Mouse (Mus musculus) megakaryocyte, adult 5-6 weeks (primary cell): ENCODE measurements around the gene Tns3. TPM values are rescaled to one million over a fixed set of nuclear protein-coding genes. Genes with fewer than 3 reads are reported as not detected.
"Not testable (repeated sequence)": the region's sequence is repeated elsewhere in the genome, so short reads cannot be mapped to it uniquely, and the experiment has no call there.

Experiments used
- ATAC-seq: 2 replicates; pipeline ENCODE4 v1.8.0; 2016; ENCODE audit warnings: mild to moderate bottlenecking, inconsistent platforms; ENCODE audit not compliant: poor library complexity, severe bottlenecking
- total RNA-seq, 2 experiments: library from RNA; stranded (forward) in 1 of 2; stranded (reverse) in 1 of 2; fragments of 153-499, 151-499 nt in 1 of 2; fragments of 221-1000, 200-1000 nt in 1 of 2; gene quantifications; 2 replicates each; pipeline versions ENCODE4 v1.2.3 to v1.2.4; 2015 to 2017

Gene Tns3
- total RNA-seq, 2 experiments from 2014 or later, result 15.9 to 29.6 TPM

DNA sequence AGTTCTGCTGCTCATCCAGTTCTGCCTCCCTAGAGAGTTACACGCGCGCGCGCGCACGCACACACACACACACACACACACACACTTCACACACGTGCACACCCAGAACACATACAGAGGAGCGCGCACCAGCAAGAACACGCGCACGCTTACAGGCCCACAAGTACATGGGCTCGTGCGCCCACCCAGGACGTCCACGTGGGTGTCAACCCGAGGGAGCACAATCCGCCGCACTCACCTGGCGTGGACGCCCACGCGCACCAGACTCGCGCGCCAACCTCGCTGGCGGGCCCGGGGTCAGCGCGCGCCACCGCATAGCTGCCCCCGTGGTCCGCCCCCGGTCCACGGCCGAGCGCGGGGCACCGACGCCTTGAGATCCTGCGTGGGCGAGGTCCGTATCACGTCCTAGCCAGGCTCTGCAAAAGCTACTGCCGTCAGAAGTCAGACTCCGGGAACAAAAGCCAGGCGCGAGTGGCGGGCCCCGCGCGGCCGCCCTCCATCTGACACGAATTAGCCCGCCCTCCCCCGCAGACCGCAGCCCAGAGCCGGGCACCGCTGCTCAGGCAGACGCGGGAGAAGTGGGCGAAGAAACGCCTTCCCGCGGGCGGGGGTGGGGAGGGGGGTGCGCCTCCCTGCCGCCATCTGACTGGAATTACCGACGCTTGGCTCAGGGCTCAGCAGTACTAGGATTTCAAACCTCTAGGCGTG, 40.0 kb downstream of the Tns3 start:
- ATAC-seq, result peak; percentile 55

DNA sequence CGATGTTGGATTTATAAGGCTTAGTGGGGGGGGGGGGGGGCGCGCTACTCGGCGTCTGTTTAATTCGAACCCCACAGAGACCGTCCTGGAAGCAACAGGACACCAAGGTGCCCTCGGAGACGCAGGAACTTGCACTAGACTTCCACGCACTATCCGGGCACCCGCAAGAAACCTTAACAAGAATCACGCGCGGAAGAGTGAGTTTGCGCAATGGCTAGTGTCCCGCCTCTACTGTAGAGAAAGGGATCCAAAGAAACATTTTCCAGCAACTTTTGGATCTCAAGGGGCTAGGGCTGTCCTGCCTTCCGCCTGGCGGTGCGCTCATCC, 40.5 kb downstream of the Tns3 start:
- no peak for ATAC-seq

DNA sequence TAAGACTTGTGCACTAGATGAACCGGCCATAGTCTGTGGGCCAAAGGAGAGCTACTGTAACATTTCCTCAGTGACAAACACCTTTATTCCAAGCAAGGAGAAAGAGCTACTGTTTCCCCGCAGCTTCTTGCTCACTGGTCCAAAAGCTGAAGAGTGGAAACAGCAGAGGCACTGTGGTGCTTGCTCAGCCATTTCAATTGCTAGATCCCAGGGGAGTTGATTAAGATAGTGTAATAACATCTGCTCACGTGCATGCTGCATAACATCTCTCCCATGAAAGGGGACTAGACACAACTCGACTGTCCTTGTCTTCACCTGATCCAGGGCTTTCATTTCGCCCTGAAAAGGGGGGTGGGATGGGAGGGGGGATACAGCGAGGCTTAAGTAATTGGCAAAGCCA, 41.7 kb downstream of the Tns3 start:
- ATAC-seq, result no peak

DNA sequence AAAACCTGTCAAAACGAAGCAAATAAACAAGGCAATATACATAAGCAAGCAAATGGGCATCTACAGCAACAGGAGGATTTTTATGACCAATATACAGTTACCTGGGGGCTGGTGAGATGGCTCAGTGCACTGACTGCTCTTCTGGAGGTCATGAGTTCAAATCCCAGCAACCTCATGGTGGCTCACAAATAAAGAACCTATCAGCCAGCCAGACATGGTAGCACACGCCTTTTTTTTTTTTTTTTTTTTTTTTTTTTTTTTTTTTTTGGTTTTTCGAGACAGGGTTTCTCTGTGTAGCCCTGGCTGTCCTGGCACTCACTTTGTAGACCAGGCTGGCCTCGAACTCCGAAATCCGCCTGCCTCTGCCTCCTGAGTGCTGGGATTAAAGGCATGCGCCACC, 45.2 kb downstream of the Tns3 start:
- not testable (repeated sequence) for ATAC-seq

DNA sequence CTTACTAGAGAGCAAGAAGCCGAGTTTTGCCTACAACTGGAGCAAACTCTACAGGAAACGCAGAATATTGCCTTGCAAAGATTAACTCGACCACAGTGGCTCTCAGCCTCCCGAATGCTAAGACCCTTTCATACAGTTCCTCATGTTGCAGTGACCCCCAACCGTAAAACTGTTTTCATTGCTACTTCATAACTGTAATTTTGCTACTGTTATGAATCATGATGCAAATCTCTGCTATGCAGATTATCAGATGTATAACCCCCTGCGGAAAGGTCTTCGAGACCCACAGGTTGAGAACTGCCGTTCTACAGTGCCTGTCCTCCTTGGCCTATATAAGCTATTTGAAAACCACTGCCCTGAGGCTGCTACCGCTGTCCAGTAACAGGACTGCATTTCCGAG, 46.0 kb downstream of the Tns3 start:
- no peak for ATAC-seq

DNA sequence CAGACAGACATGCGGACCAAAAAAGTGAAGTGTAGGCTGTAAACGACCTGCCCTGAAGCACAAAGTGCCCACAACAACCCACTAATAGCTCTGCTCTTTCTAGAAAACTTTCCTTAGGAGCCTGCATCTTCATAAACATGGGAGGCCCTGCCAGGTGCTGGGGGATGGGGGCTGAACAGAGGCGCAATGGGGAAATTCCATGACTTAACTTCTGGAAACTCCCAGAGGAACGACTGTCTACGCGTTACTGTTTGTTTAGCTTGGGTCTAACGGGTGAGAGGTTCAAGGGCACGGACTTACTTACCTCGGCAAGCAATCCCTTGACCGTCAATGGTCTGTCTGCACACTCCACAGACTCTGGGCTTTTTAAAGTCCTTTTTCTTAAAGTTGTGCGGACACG, 48.9 kb downstream of the Tns3 start:
- no peak for ATAC-seq

DNA sequence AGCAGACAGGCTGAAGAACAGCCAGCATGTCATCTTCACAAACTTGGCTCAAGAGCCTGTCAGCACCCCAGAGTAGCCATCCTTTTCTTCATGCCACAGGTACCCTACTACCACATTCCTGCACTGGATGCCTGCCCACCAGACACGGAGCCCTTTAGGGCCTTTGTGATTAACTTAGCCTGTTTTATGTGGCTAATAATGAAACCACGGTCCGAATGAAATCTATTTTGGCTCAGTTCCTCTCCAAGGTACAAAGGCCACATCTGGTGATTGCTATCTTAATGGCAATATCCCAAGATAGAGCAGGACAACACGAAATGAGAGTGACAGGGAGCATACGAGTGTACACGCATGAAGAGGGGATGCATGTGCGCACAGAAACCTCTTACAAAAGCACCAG, 53.9 kb downstream of the Tns3 start:
- ATAC-seq, result no peak

DNA sequence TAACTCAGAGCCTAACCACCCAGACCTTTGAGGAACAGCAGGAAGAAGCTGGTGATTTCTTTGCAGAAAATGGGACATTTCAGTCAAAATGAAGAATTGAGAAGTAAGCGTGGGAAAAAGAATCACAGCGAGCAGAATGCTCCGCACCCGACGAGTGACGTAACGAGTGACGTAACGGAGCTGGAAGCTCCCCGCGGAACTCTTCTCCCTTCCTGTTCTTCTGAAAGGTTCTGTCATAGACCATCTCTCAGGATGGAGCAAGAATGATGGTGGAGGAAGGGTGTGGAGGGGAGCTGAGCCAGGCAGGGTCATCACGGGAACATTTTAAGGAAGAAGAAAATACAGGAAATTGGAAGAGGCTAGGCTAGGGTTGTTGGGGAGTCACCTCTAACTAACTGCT, 54.5 kb downstream of the Tns3 start:
- ATAC-seq, result peak; percentile 87

DNA sequence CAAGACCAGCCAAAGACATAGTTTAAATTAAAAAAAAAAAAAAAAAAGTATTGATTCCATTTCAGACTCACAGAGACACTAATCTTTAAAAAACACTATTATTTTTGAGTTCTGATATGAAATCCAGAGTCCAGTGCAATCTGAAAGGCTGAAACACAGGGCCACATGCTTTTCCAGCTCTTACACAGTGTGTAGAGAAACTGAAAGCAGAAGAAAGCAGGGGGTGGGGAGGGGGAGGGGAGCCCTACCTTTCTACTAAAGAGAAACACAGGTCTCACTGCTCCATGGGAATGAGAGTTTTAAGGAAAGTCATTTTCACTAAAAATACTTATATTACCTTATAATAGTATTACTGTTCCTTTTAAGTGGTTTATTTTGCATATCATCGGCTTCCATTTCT, 57.2 kb downstream of the Tns3 start:
- no peak for ATAC-seq

DNA sequence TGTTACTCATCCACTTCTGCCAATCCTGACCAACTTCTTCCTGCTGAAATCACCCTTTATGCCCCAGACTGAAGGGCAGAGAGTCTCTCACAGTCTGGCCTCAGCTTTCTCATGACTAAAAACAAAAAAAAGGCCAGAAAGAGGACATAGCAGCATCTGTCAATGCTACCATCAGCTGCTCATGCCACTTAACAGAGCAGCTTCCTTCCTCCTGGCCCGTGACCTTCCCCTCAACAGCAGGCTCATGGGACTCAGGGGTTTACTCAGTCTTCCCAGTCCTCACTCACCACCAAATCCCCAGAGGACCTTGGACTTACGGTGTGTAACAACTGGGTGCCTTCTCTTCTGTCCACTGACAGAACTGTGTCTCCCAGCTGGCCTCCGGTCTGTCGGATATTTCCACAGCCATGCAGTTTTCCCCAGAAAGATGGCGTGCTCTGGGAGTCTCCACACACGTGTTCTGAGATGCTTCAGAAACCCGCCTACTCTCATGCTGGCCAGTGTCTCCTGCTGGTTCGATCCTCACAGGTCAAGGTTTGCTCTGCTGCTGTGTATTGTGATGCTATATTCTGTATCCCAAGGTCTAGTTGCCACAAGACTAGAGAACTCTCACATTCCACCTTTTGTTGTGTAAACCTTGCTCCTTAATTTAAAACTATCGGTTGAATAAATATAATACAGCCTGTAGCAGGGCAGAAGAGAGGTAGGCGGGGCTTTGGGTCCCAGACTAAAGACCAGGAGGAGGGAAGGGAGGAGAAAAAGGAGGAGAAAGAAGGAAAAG, 59.4 kb downstream of the Tns3 start:
- no peak for ATAC-seq

DNA sequence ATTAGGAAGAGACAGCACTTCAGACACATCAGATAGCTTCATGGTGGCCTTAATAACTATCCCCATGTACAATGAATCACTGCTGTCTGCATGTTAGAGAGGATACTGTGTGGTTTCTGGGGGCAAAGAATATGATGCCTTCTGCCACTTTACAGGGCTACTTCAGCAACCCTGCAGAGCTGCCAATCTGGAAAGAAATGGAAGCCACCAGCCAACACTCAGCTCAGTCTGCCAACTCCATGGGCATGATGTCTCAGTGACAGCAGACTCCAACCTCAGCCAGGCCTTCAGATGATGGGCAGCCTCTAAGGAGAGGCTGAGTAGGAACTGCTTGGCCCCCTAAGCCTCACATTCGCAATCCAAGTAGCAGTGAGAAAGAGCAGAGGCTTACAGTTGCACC, 61.7 kb downstream of the Tns3 start:
- ATAC-seq, result no peak

DNA sequence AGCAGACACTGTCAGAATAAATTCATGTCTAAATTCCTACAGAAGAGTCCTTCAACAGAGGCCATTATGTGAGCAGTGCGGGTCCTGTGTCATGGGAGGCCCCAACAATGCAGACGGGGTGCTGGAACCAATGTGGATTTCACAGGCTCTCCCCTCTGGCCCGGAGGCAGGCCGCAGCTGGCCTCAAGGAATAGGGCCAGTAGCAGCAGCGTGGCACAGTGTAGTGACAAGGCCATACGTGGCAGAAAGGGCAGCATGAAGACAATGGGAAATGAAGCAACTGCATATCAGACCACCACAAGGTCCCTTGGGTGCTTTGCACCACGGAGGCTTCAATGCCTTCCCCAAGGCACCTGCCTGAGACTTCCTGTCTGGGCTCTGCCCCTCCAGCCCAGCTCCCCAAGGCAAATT, 62.9 kb downstream of the Tns3 start:
- peak; percentile 47 for ATAC-seq

DNA sequence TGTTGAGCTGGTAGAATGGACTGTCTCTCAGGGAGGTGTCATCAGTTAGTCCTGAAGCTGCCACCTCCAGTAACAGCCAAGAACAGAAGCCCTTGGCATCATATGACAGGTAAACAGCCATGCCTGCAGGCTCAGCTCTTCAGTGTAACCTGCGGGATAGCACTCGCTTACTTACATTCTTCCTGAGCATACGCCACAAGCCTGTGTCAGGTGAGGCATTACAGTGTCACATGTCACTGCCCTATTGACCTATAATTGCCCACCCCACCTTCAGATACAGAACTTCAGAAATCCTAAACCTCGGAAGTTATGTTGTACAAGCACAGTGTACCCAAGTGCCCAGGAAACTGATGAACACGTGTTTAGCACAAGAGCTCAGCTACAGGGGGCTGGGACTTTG, 68.7 kb downstream of the Tns3 start:
- no peak for ATAC-seq

DNA sequence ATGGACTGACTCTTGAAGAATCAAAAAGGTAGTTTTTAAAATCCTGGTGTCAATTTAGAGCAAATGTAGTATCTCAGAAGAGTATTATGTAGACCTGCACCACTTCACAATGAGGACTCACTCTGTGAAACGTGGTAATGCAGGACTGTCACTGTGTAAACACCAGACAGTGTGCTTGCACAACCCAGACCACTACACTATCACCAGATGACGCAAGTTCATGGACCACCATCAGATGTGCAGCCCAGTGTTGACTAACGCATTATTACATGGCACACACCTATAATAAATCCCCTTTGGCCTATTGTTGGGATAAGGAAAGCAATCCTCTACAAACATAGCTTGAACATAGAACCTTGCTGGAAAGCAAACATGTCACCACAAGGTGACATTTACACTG, 71.2 kb downstream of the Tns3 start:
- ATAC-seq, result no peak

DNA sequence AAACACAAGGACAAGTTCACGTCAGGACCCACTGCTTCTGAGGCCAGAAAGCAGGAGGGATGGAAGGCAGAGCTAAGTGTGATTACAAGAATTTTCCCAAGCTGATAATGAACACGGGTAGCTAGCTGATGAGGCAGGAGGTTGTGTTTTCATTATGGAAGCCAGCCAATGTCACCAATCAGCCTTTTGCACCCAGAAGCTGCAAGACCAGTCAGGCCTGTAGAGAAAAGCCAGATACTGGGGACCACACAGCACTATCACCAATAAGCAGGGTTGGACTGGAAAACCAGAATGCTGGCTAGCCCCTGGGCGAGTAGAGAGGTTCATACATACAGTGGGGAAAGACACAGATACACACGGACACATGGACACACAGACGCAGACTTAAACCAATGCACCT, 73.1 kb downstream of the Tns3 start:
- no peak for ATAC-seq

DNA sequence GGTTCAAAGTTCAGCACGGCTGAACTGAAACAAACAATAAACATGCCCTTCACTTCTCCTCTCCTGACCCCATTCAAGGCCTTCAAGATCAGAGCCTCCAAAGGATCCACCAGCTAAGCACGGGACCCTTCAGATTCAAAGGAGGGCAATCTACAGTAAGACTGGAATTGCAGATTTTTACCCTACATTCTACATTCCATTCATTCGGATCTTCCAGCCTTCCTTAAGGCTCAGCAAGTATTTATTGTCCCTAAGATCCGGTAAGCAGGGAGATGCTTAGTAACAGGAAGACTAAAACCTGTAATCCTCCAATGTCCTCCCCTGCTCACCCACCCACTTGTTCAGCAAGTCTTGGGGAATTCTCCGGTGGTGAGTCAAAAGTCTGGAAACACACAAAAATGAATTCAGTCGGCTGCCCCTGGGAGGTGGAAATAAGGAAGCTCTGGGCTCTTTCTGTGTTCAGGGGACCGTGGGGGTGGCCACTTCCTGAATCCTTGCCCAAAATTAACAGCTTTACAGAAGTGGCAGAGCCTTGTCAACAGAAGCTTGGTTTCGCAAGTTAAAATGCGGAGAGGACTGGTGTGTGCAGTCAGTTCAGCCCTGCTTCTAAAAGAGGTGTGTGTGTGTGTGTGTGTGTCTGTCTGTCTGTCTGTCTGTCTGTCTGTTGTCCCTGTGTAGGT, 75.0 kb downstream of the Tns3 start:
- ATAC-seq, result peak; percentile 96

DNA sequence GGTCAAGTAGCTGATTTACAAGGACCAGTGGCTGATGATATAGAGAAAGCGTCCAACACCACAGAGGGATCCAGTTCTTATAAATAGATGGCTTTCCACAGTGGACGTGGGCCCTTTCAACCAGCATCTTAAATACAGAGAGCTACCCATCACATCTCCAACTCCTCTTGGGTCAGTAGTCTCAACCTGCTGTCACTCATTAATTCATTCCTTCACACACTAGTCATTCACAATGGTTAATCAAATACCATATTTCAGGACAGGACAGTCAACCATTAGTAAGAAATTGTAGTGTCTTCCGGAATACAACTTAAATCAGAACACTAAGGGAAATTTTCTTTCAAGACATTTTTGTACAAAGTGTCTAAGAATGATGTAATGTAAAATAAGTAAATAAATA, 76.4 kb downstream of the Tns3 start:
- ATAC-seq, result no peak

DNA sequence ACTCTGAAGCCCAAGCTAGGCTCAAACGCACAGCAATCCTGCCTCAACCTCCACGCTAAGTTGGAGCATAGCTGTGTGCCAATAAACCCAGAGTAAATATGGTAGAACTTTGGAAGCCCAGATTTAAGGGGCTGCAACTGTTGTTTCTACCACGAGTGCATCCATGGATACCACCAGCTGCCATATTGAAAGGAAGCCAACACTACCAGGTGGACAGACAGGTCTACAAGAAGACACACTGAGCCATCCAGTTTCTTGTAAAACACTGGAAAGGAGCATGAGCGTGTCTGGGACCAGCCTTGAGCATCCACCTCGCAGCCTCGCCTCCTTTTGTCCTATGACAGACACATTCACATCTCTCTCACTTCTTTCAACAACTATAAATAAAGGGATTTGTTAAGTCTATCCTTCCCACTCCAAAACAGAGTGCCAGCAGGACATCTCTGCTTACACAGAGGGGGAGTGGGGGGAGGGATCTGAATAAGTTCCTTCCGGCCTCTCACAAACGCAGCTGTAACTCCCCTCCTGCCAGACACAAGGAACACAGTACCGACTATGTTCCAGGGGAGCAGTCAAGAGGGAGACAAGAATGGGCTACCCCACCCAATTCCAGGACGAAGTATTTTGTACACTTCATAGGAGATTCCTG, 77.2 kb downstream of the Tns3 start:
- ATAC-seq, result no peak

DNA sequence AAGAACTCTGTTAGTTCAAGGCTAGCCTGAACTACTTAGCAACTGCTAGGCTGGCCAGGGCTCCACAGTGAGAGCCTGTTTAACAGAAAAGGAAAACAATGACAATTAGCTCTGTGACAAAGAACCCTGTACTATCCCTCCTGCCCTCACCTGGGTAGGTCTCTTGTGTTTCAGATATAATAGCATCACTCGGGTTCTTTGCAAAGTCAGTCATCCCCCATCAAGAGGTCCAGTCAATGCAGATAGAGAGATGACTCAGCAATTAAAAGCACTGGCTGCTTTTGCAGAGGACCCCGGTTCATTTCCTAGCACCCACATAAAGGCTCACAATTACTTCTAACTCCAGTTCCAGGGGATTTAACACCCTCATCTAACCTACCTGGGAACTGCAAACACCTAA, 78.0 kb downstream of the Tns3 start:
- ATAC-seq, result no peak

DNA sequence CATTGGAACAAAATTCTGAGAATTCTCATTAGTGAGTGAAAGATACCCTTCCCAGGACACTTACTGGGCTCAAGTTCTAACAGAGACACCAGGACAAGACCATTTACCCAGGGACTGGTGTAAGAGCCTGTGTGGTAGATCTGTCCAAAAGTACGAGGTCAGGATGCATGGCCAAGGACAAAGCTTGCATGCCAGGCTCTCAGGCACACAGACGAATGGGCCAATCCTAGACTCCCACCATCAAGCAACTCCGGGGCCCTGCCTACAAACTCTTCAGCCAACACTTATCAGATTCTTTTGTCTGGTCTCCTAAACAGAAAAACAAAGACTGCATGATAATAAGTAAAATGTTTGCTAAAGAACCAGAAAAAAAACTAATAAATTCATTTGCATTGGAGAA, 78.6 kb downstream of the Tns3 start:
- no peak for ATAC-seq

DNA sequence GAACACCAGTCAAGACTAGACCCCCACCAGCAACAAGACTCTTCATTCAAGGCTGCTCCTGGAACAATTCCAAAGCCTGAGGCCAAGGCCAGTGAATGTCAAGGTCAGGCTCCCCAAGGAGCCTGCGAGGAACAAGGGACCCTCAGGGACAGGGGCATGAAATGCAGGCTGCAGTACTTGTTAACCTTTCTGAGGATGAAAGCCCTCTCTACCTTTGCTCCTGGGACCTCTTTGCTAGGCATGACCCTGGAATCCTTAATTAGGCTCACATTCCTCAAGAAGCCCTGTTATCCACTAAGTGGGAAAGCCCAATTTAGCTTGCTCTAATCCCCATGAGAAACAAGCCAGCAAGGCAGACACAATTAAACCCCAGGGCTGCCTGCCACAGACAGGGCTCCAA, 79.4 kb downstream of the Tns3 start:
- ATAC-seq, result no peak

DNA sequence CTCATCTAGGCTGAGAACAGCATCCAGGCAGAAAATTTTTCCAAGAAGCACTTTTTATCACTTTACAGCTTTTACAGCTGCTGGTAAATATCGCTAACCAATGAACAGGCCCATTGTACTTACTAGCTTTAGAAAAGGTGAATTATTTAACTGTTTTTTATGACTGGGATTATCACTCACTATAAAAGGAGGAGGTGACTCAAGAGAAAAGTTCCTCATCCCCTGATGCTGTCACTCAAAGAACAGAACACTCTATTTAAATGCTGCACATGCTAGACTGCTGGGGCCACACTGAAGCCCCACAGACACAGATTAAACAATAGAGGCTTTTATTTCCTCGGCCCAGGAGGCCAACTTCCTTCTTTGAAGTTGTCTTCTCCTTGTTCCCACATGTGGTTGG, 80.0 kb downstream of the Tns3 start:
- ATAC-seq, result no peak
